Mouse (Mus musculus) ES-E14 (cell line): Measurements from ENCODE around the gene Prkcz.

Source experiments
- MAFK ChIP-seq: IDR thresholded peaks from 2 replicates; pipeline ENCODE4 v1.6.1; 2014; ENCODE audit warnings: mild to moderate bottlenecking, low read depth, low read length, inconsistent platforms; ENCODE audit not compliant: insufficient read depth
- ZC3H11A ChIP-seq: IDR thresholded peaks from 2 replicates; pipeline ENCODE4 v1.6.1; 2012; ENCODE audit warnings: low read depth, mild to moderate bottlenecking, inconsistent platforms, low read length, borderline replicate concordance
- ZNF384 ChIP-seq: IDR thresholded peaks from 2 replicates; pipeline ENCODE4 v1.6.1; 2012; ENCODE audit warnings: low read depth, low read length, inconsistent platforms

GRCm38 (mm10) chr4:155249257-155249647 is 111.9 kb downstream of the Prkcz start:
- TF ChIP-seq MAFK = no peak
- peak; percentile 100 for TF ChIP-seq ZC3H11A
- TF ChIP-seq ZNF384 = no peak
